Mouse (Mus musculus): Measurements from ENCODE around the gene Heph. TPM values are rescaled to one million over a fixed set of nuclear protein-coding genes. Genes with fewer than 3 reads are reported as not detected.
"Not testable (repeated sequence)": the region's sequence is repeated elsewhere in the genome, so short reads cannot be mapped to it uniquely, and the experiment has no call there.

Heph gene
- polyA plus RNA-seq (2012; rRNA removed) = 0.75 and 1.00 TPM in 2 replicates

GRCm38 (mm10) chrX:96455149-96455548, at the start of gene Heph:
TSS of gene Heph (plus strand) at chrX:96455359.
- Histone ChIP-seq H3K27me3 (ENCODE audit: control insufficient read depth, insufficient read depth, low read length) (no peaks in the 10 kb centered on the region), H3K27ac (ENCODE audit: control insufficient read depth, insufficient read depth, low read length) (no peak within 1 kb of the TSS), H3K4me3 (ENCODE audit: control insufficient read depth, insufficient read depth, low read length) (no peak within 1 kb of the TSS), H3K36me3 (ENCODE audit: control insufficient read depth, insufficient read depth, low read length) (no peaks in the 10 kb centered on the region), H3K4me1 (replicated peaks; ENCODE audit: control insufficient read depth, insufficient read depth, low read length) (no peaks in the 10 kb centered on the region)
- DNase-seq = no peak
- 87% methylated on average over 2 of the region's 2 CpGs for WGBS
- no peak for TF ChIP-seq CTCF (IDR thresholded peaks at IDR 0.05; ENCODE audit: borderline replicate concordance, control insufficient read depth, extremely low read depth, insufficient read depth, low read length, poor library complexity)
- no peak for TF ChIP-seq POLR2A (IDR thresholded peaks at IDR 0.05; ENCODE audit: control insufficient read depth, extremely low read depth, insufficient read depth, low read length, poor library complexity)

- H3K36me3 ChIP-seq (ENCODE audit: control insufficient read depth, insufficient read depth, low read length); H3K27ac ChIP-seq (ENCODE audit: control insufficient read depth, insufficient read depth, low read length); H3K4me3 ChIP-seq (ENCODE audit: control insufficient read depth, insufficient read depth, low read length); DNase-seq; H3K27me3 ChIP-seq (ENCODE audit: control insufficient read depth, insufficient read depth, low read length); H3K4me1 ChIP-seq (replicated peaks; ENCODE audit: control insufficient read depth, insufficient read depth, low read length): not testable (repeated sequence)
- WGBS = 90% methylated on average over 4 of the region's 4 CpGs
These were observed 39.8 kb upstream of the Heph start for GRCm38 (mm10) chrX:96415351-96415750.

- 100% methylated on average over 1 of the region's 1 CpGs for WGBS
- no peak for TF ChIP-seq POLR2A (IDR thresholded peaks at IDR 0.05; ENCODE audit: control insufficient read depth, extremely low read depth, insufficient read depth, low read length, poor library complexity)
- TF ChIP-seq CTCF (IDR thresholded peaks at IDR 0.05; ENCODE audit: borderline replicate concordance, control insufficient read depth, extremely low read depth, insufficient read depth, low read length, poor library complexity) = no peak
- DNase-seq = no peak
- no peaks in the 10 kb centered on the region for H3K36me3 ChIP-seq (ENCODE audit: control insufficient read depth, insufficient read depth, low read length)
- H3K4me3 ChIP-seq (ENCODE audit: control insufficient read depth, insufficient read depth, low read length) = no peak overlapping the region
- H3K27ac ChIP-seq (ENCODE audit: control insufficient read depth, insufficient read depth, low read length) = no peak overlapping the region
- H3K27me3 ChIP-seq (ENCODE audit: control insufficient read depth, insufficient read depth, low read length) = no peaks in the 10 kb centered on the region
- H3K4me1 ChIP-seq (replicated peaks; ENCODE audit: control insufficient read depth, insufficient read depth, low read length) = no peaks in the 10 kb centered on the region
These were observed 38.2 kb upstream of the Heph start for GRCm38 (mm10) chrX:96416970-96417369.

DNA sequence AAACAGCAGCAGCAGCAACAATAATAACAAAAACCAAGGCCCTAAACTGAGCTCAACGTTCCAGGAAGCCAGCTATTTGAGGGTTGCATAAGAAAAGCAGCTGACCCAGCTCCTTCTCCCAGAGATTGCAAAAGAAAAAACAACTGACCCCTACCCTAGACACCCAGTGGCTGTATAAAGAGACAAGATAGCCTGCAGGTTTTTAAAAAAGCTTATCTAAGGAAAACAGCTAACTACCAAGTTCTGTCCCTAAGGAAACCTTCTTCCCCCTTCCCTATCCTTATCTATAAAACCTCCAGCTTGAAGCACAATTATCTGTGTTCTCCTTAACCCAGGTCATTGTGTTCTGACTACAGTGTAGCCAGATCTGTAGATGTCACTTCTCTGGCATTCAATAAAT, 37.4 kb upstream of the Heph start:
- H3K27ac ChIP-seq (ENCODE audit: control insufficient read depth, insufficient read depth, low read length) = no peak overlapping the region
- WGBS = 29% methylated on average over 1 of the region's 1 CpGs
- H3K36me3 ChIP-seq (ENCODE audit: control insufficient read depth, insufficient read depth, low read length) = no peaks in the 10 kb centered on the region
- no peak overlapping the region for H3K4me3 ChIP-seq (ENCODE audit: control insufficient read depth, insufficient read depth, low read length)
- TF ChIP-seq POLR2A (IDR thresholded peaks at IDR 0.05; ENCODE audit: control insufficient read depth, extremely low read depth, insufficient read depth, low read length, poor library complexity) = no peak
- no peaks in the 10 kb centered on the region for H3K27me3 ChIP-seq (ENCODE audit: control insufficient read depth, insufficient read depth, low read length)
- no peak for DNase-seq
- H3K4me1 ChIP-seq (replicated peaks; ENCODE audit: control insufficient read depth, insufficient read depth, low read length) = no peaks in the 10 kb centered on the region

- no peak for DNase-seq
- H3K4me3 ChIP-seq (ENCODE audit: control insufficient read depth, insufficient read depth, low read length) = no peak overlapping the region
- H3K27ac ChIP-seq (ENCODE audit: control insufficient read depth, insufficient read depth, low read length) = no peak overlapping the region
- H3K27me3 ChIP-seq (ENCODE audit: control insufficient read depth, insufficient read depth, low read length) = no peaks in the 10 kb centered on the region
- H3K36me3 ChIP-seq (ENCODE audit: control insufficient read depth, insufficient read depth, low read length) = no peaks in the 10 kb centered on the region
- TF ChIP-seq CTCF (IDR thresholded peaks at IDR 0.05; ENCODE audit: borderline replicate concordance, control insufficient read depth, extremely low read depth, insufficient read depth, low read length, poor library complexity) = no peak
- no peak for TF ChIP-seq POLR2A (IDR thresholded peaks at IDR 0.05; ENCODE audit: control insufficient read depth, extremely low read depth, insufficient read depth, low read length, poor library complexity)
- H3K4me1 ChIP-seq (replicated peaks; ENCODE audit: control insufficient read depth, insufficient read depth, low read length) = no peaks in the 10 kb centered on the region
These were observed 35.8 kb upstream of the Heph start for GRCm38 (mm10) chrX:96419383-96419782.

GRCm38 (mm10) chrX:96456201-96456963, 1.2 kb downstream of the Heph start, which contains the start of gene Hsf3:
TSS of gene Hsf3 (minus strand) at chrX:96456294.
- Histone ChIP-seq H3K27me3 (ENCODE audit: control insufficient read depth, insufficient read depth, low read length) (no peaks in the 10 kb centered on the region), H3K4me1 (replicated peaks; ENCODE audit: control insufficient read depth, insufficient read depth, low read length) (no peaks in the 10 kb centered on the region), H3K27ac (ENCODE audit: control insufficient read depth, insufficient read depth, low read length) (no peak within 1 kb of the TSS), H3K4me3 (ENCODE audit: control insufficient read depth, insufficient read depth, low read length) (no peak within 1 kb of the TSS), H3K36me3 (ENCODE audit: control insufficient read depth, insufficient read depth, low read length) (no peaks in the 10 kb centered on the region)
- 44% methylated on average over 9 of the region's 9 CpGs for WGBS
- TF ChIP-seq POLR2A (IDR thresholded peaks at IDR 0.05; ENCODE audit: control insufficient read depth, extremely low read depth, insufficient read depth, low read length, poor library complexity) = no peak
- no peak for TF ChIP-seq CTCF (IDR thresholded peaks at IDR 0.05; ENCODE audit: borderline replicate concordance, control insufficient read depth, extremely low read depth, insufficient read depth, low read length, poor library complexity)
- no peak for DNase-seq

- no peaks in the 10 kb centered on the region for H3K27me3 ChIP-seq (ENCODE audit: control insufficient read depth, insufficient read depth, low read length)
- H3K4me3 ChIP-seq (ENCODE audit: control insufficient read depth, insufficient read depth, low read length) = no peak overlapping the region
- WGBS = 24% methylated on average over 1 of the region's 1 CpGs
- H3K4me1 ChIP-seq (replicated peaks; ENCODE audit: control insufficient read depth, insufficient read depth, low read length) = no peaks in the 10 kb centered on the region
- TF ChIP-seq CTCF (IDR thresholded peaks at IDR 0.05; ENCODE audit: borderline replicate concordance, control insufficient read depth, extremely low read depth, insufficient read depth, low read length, poor library complexity) = no peak
- TF ChIP-seq POLR2A (IDR thresholded peaks at IDR 0.05; ENCODE audit: control insufficient read depth, extremely low read depth, insufficient read depth, low read length, poor library complexity) = no peak
- no peaks in the 10 kb centered on the region for H3K36me3 ChIP-seq (ENCODE audit: control insufficient read depth, insufficient read depth, low read length)
- H3K27ac ChIP-seq (ENCODE audit: control insufficient read depth, insufficient read depth, low read length) = no peak overlapping the region
- DNase-seq = no peak
These were observed 46.4 kb downstream of the Heph start for GRCm38 (mm10) chrX:96501580-96501979.

Other genes starting within 250 kb of the Heph start
- 0.09 and 0.15 TPM in 2 replicates for gene Vsig4, start 161.9 kb upstream of the Heph start, polyA plus RNA-seq (2012; rRNA removed)
- not detected in 2 replicates for gene Hsf3, start 935 bp downstream of the Heph start, polyA plus RNA-seq (2012; rRNA removed)